Mouse (Mus musculus): ENCODE measurements around the gene Nckap1l. TPM values are rescaled to one million over a fixed set of nuclear protein-coding genes. Genes with fewer than 3 reads are reported as not detected.

The Nckap1l gene
- total and polyA plus RNA-seq, 2 experiments from 2014 or later: 1.7 to 4.5 TPM

- Histone ChIP-seq H3K4me1 (ENCODE audit: insufficient read depth) (peaks cover 24% of the 10 kb centered on the region), H3K27me3 (ENCODE audit: insufficient read depth, low read length) (no peaks in the 10 kb centered on the region), H3K9me3 (ENCODE audit: low read length) (no peaks in the 10 kb centered on the region), H3K4me3 (ENCODE audit: low read depth, low read length) (peak overlapping the region; percentile 33; the same call in 1 of the 2 replicates), H3K4me2 (ENCODE audit: low read depth) (peak overlapping the region; percentile 45), H3K27ac (ENCODE audit: low read depth, low read length) (peak overlapping the region; percentile 80; the same call in 1 of the 2 replicates), H3K36me3 (ENCODE audit: insufficient read depth) (no peaks in the 10 kb centered on the region), H3K9ac (no peak overlapping the region)
- WGBS: 5% methylated on average over 7 of the region's 7 CpGs
- TF ChIP-seq CTCF (IDR thresholded peaks at IDR 0.05; ENCODE audit: low read depth): no peak
- ATAC-seq (peak; percentile 36), DNase-seq (peak; percentile 41)
These were observed 60.0 kb downstream of the Nckap1l start for GRCm38 (mm10) chr15:103513621-103514031.

- DNase-seq (peak; percentile 94), ATAC-seq (peak; percentile 98)
- H3K9ac ChIP-seq: peak overlapping the region; percentile 54
- H3K36me3 ChIP-seq (ENCODE audit: insufficient read depth): no peaks in the 10 kb centered on the region
- H3K4me1 ChIP-seq (ENCODE audit: insufficient read depth): peaks cover 24% of the 10 kb centered on the region
- H3K4me2 ChIP-seq (ENCODE audit: low read depth): peak overlapping the region; percentile 45
- no peak for TF ChIP-seq CTCF (IDR thresholded peaks at IDR 0.05; ENCODE audit: low read depth)
- H3K27ac ChIP-seq (ENCODE audit: low read depth, low read length): peak overlapping the region; percentile 80
- H3K9me3 ChIP-seq (ENCODE audit: low read length): no peaks in the 10 kb centered on the region
- H3K4me3 ChIP-seq (ENCODE audit: low read depth, low read length): peak overlapping the region; percentile 33
- H3K27me3 ChIP-seq (ENCODE audit: insufficient read depth, low read length): no peaks in the 10 kb centered on the region
- WGBS: 3% methylated on average over 10 of the region's 10 CpGs
These were observed 60.5 kb downstream of the Nckap1l start for GRCm38 (mm10) chr15:103514119-103514518.

GRCm38 (mm10) chr15:103514914-103515313, 61.3 kb downstream of the Nckap1l start:
- no peak for TF ChIP-seq CTCF (IDR thresholded peaks at IDR 0.05; ENCODE audit: low read depth)
- Histone ChIP-seq H3K27ac (ENCODE audit: low read depth, low read length) (peak overlapping the region; percentile 80), H3K4me2 (ENCODE audit: low read depth) (peak overlapping the region; percentile 45), H3K9me3 (ENCODE audit: low read length) (no peaks in the 10 kb centered on the region), H3K27me3 (ENCODE audit: insufficient read depth, low read length) (no peaks in the 10 kb centered on the region), H3K4me3 (ENCODE audit: low read depth, low read length) (peak overlapping the region; percentile 33; the same call in 1 of the 2 replicates), H3K4me1 (ENCODE audit: insufficient read depth) (peaks cover 24% of the 10 kb centered on the region), H3K36me3 (ENCODE audit: insufficient read depth) (no peaks in the 10 kb centered on the region), H3K9ac (peak overlapping the region; percentile 54)
- whole genome bisulfite sequencing: 15% methylated on average over 3 of the region's 3 CpGs
- DNase-seq (no peak), ATAC-seq (no peak)

GRCm38 (mm10) chr15:103518600-103519385, 65.2 kb downstream of the Nckap1l start:
- no peak for TF ChIP-seq CTCF (IDR thresholded peaks at IDR 0.05; ENCODE audit: low read depth)
- no peak overlapping the region for H3K4me2 ChIP-seq (ENCODE audit: low read depth)
- peaks cover 39% of the 10 kb centered on the region for H3K4me1 ChIP-seq (ENCODE audit: insufficient read depth)
- peaks cover 9% of the 10 kb centered on the region; the same call in 1 of the 2 replicates for H3K36me3 ChIP-seq (ENCODE audit: insufficient read depth)
- H3K4me3 ChIP-seq (ENCODE audit: low read depth, low read length): no peak overlapping the region
- no peak overlapping the region for H3K9ac ChIP-seq
- no peaks in the 10 kb centered on the region for H3K9me3 ChIP-seq (ENCODE audit: low read length)
- H3K27me3 ChIP-seq (ENCODE audit: insufficient read depth, low read length): no peaks in the 10 kb centered on the region
- peak overlapping the region; percentile 63 for H3K27ac ChIP-seq (ENCODE audit: low read depth, low read length)
- DNase-seq (peak; percentile 64), ATAC-seq (peak; percentile 21)
- WGBS: 2% methylated on average over 5 of the region's 5 CpGs

GRCm38 (mm10) chr15:103519386-103520378, 66.1 kb downstream of the Nckap1l start:
- Histone ChIP-seq H3K27me3 (ENCODE audit: insufficient read depth, low read length) (no peaks in the 10 kb centered on the region), H3K4me1 (ENCODE audit: insufficient read depth) (peaks cover 36% of the 10 kb centered on the region), H3K36me3 (ENCODE audit: insufficient read depth) (peaks cover 17% of the 10 kb centered on the region; the same call in 1 of the 2 replicates), H3K27ac (ENCODE audit: low read depth, low read length) (peak overlapping the region; percentile 63), H3K4me3 (ENCODE audit: low read depth, low read length) (no peak overlapping the region), H3K4me2 (ENCODE audit: low read depth) (0 out of 2 replicates have a peak overlapping the region, but pooled peaks have one; percentile 1), H3K9ac (no peak overlapping the region), H3K9me3 (ENCODE audit: low read length) (no peaks in the 10 kb centered on the region)
- TF ChIP-seq CTCF (IDR thresholded peaks at IDR 0.05; ENCODE audit: low read depth): peak; percentile 17; the same call in 1 of the 2 replicates
- 11% methylated on average over 4 of the region's 4 CpGs for WGBS
- DNase-seq (peak; percentile 60), ATAC-seq (peak; percentile 38)

- Histone ChIP-seq H3K27me3 (ENCODE audit: insufficient read depth, low read length) (no peaks in the 10 kb centered on the region), H3K4me3 (ENCODE audit: low read depth, low read length) (no peak overlapping the region), H3K4me1 (ENCODE audit: insufficient read depth) (peaks cover 23% of the 10 kb centered on the region), H3K36me3 (ENCODE audit: insufficient read depth) (peaks cover 31% of the 10 kb centered on the region), H3K4me2 (ENCODE audit: low read depth) (no peak overlapping the region), H3K9me3 (ENCODE audit: low read length) (no peaks in the 10 kb centered on the region), H3K9ac (no peak overlapping the region), H3K27ac (ENCODE audit: low read depth, low read length) (peak overlapping the region; percentile 73)
- DNase-seq (peak; percentile 34), ATAC-seq (peak; percentile 62)
- TF ChIP-seq CTCF (IDR thresholded peaks at IDR 0.05; ENCODE audit: low read depth): no peak
- WGBS: 61% methylated on average over 3 of the region's 3 CpGs
These were observed 69.0 kb downstream of the Nckap1l start for GRCm38 (mm10) chr15:103522458-103523099.
